9 mouse cellular contexts compared by ENCODE assay signal in genomic region chr14:33922771-33923167, GRCm38 (mm10). TPM values are rescaled to one million over a fixed set of nuclear protein-coding genes. Genes with fewer than 3 reads are reported as not detected.
A peak's percentile ranks its signal among the peaks of the same experiment; 100 is the strongest.
DNase-seq lines count a peak whose midpoint lies in the region; ATAC-seq lines count a peak whose summit lies in the region.
"Had no signal": no experiment of that assay in that cellular context is flagged by ENCODE, and none has a peak within 500 bp of the region (broad histone marks: within the 10 kb centered on the region; RNA-seq: fewer than 3 reads in every experiment).

No protein-coding gene starts in this region.

- H3K4me3 ChIP-seq in heart, embryonic 14.5 days (ENCODE audit: control insufficient read depth in 1 of 2, insufficient read depth in 1 of 2, low read depth in 1 of 2, low read length in 2 of 2): peak overlapping the region; percentile 42 to 64
- peak overlapping the region; percentile 68 for H3K4me3 ChIP-seq in embryonic facial prominence, embryonic 10.5 days
- H3K4me3 ChIP-seq in hindbrain, embryonic 12.5 days: peak overlapping the region; percentile 70
- peak overlapping the region; percentile 64 for H3K4me3 ChIP-seq in midbrain, embryonic 10.5 days

- no peak for DNase-seq in heart, postnatal 36 days
- DNase-seq in embryonic facial prominence, embryonic 10.5 days (ENCODE audit: low spot score): no peak
- DNase-seq in midbrain, embryonic 10.5 days (ENCODE audit: low spot score): no peak
- no peak for DNase-seq in yolk sac, embryonic 10.5 days (ENCODE audit: low spot score)
- no peak for DNase-seq in frontal cortex, postnatal 10 days (ENCODE audit: low spot score in 2 of 2)
- DNase-seq in gastrocnemius, postnatal 36 days: no peak

- intact Hi-C loops in heart, postnatal 36 days (cut with DNase I): no loop called here
- intact Hi-C loops in gastrocnemius, postnatal 36 days (cut with DNase I): no loop called here

- H3K4me2 ChIP-seq in heart, embryonic 14.5 days (ENCODE audit: low read length): peak overlapping the region; percentile 98
- peak overlapping the region; percentile 100 for H3K4me2 ChIP-seq in hindbrain, embryonic 12.5 days (replicated peaks)

- no peak overlapping the region; the same call in 1 of the 2 replicates for H3K9ac ChIP-seq in heart, embryonic 14.5 days (ENCODE audit: low read length)
- H3K9ac ChIP-seq in hindbrain, embryonic 12.5 days: peak overlapping the region; percentile 62; the same call in 1 of the 2 replicates

- peaks cover 80% of the 10 kb centered on the region for H3K27me3 ChIP-seq in heart, embryonic 14.5 days (ENCODE audit: control insufficient read depth, insufficient read depth, low read length)
- H3K27me3 ChIP-seq in embryonic facial prominence, embryonic 10.5 days (replicated peaks; ENCODE audit: low read depth, poor library complexity, severe bottlenecking): peaks cover 100% of the 10 kb centered on the region
- H3K27me3 ChIP-seq in hindbrain, embryonic 12.5 days: peaks cover 68% of the 10 kb centered on the region
- peaks cover 92% of the 10 kb centered on the region for H3K27me3 ChIP-seq in midbrain, embryonic 10.5 days (ENCODE audit: low read depth, poor library complexity, severe bottlenecking)

- H3K27ac ChIP-seq in heart, embryonic 14.5 days (replicated peaks in 1 of 2; ENCODE audit: control insufficient read depth in 1 of 2, insufficient read depth in 1 of 2, low read depth in 2 of 2, low read length in 2 of 2): no peak overlapping the region
- no peak overlapping the region; the same call in 1 of the 2 replicates for H3K27ac ChIP-seq in embryonic facial prominence, embryonic 10.5 days (replicated peaks)
- H3K27ac ChIP-seq in hindbrain, embryonic 12.5 days: no peak overlapping the region
- H3K27ac ChIP-seq in midbrain, embryonic 10.5 days (replicated peaks): no peak overlapping the region

- no peaks in the 10 kb centered on the region for H3K36me3 ChIP-seq in heart, embryonic 14.5 days (ENCODE audit: control insufficient read depth, insufficient read depth, low read length)
- no peaks in the 10 kb centered on the region for H3K36me3 ChIP-seq in embryonic facial prominence, embryonic 10.5 days (replicated peaks)
- H3K36me3 ChIP-seq in hindbrain, embryonic 12.5 days: no peaks in the 10 kb centered on the region
- H3K36me3 ChIP-seq in midbrain, embryonic 10.5 days: no peaks in the 10 kb centered on the region

- ATAC-seq in heart, embryonic 14.5 days (ENCODE audit: insufficient number of reproducible peaks, insufficient read depth, low FRiP score, low read depth): no peak
- ATAC-seq in hindbrain, embryonic 12.5 days (ENCODE audit: low FRiP score): no peak

- 18% methylated on average over 8 of the region's 8 CpGs for WGBS in heart, embryonic 14.5 days
- 7% methylated on average over 8 of the region's 8 CpGs for WGBS in embryonic facial prominence, embryonic 10.5 days
- WGBS in hindbrain, embryonic 12.5 days: 5% methylated on average over 8 of the region's 8 CpGs
- WGBS in midbrain, embryonic 10.5 days: 5% methylated on average over 8 of the region's 8 CpGs

- H3K9me3 ChIP-seq in heart, embryonic 14.5 days (ENCODE audit: control insufficient read depth, low read length): no peaks in the 10 kb centered on the region
- H3K9me3 ChIP-seq in embryonic facial prominence, embryonic 10.5 days: no peaks in the 10 kb centered on the region
- no peaks in the 10 kb centered on the region for H3K9me3 ChIP-seq in hindbrain, embryonic 12.5 days (replicated peaks)
- no peaks in the 10 kb centered on the region for H3K9me3 ChIP-seq in midbrain, embryonic 10.5 days (replicated peaks)

- H3K4me1 ChIP-seq in heart, embryonic 14.5 days (ENCODE audit: control insufficient read depth in 2 of 2, insufficient read depth in 2 of 2, low read length in 2 of 2): peaks cover 0 to 3% of the 10 kb centered on the region in 2 experiments; a peak in 1 of 4 replicates
- H3K4me1 ChIP-seq in embryonic facial prominence, embryonic 10.5 days: peaks cover 33% of the 10 kb centered on the region
- peaks cover 27% of the 10 kb centered on the region for H3K4me1 ChIP-seq in hindbrain, embryonic 12.5 days
- H3K4me1 ChIP-seq in midbrain, embryonic 10.5 days: peaks cover 48% of the 10 kb centered on the region

RNA-seq across cellular contexts. Expression of gene Gdf10, which starts 0.6 kb away (rescaled TPM):
- 0.93 and 2.7 TPM in 2 replicates for polyA plus RNA-seq in heart, embryonic 14.5 days (2014; fragmentation: Nextera tagmentation; extraction: Ambion mirVana)
- 1 to 10 TPM; 1.2 to 1.7 TPM for total RNA-seq in heart, postnatal 36 days (2021)
- polyA plus RNA-seq in embryonic facial prominence, embryonic 10.5 days (2016; fragmentation: Nextera tagmentation; extraction: Ambion mirVana): 0.83 and 0.92 TPM in 2 replicates
- polyA plus RNA-seq in hindbrain, embryonic 12.5 days (2016; fragmentation: Nextera tagmentation; extraction: Ambion mirVana): 17.8 and 23.7 TPM in 2 replicates
- 1.5 and 1.8 TPM in 2 replicates for polyA plus RNA-seq in midbrain, embryonic 10.5 days (2016; fragmentation: Nextera tagmentation; extraction: Ambion mirVana)
- total RNA-seq in gastrocnemius, postnatal 36 days (2021): 1 to 10 TPM; 1.5 to 2.5 TPM

RNA-seq across cellular contexts. Expression of gene Gdf2, which starts 18.1 kb away (rescaled TPM):
- 0.22 TPM in 1 of 2 replicates, not detected in the other for polyA plus RNA-seq in heart, embryonic 14.5 days (2014; fragmentation: Nextera tagmentation; extraction: Ambion mirVana)
- under 1 TPM; 0.16 to 0.19 TPM for total RNA-seq in heart, postnatal 36 days (2021)
- not detected in 2 replicates for polyA plus RNA-seq in embryonic facial prominence, embryonic 10.5 days (2016; fragmentation: Nextera tagmentation; extraction: Ambion mirVana)
- 0.06 TPM in 1 of 2 replicates, not detected in the other for polyA plus RNA-seq in hindbrain, embryonic 12.5 days (2016; fragmentation: Nextera tagmentation; extraction: Ambion mirVana)
- polyA plus RNA-seq in midbrain, embryonic 10.5 days (2016; fragmentation: Nextera tagmentation; extraction: Ambion mirVana): not detected in 2 replicates
- not detected for total RNA-seq in gastrocnemius, postnatal 36 days (2021)
- polyA plus RNA-seq: large intestine, adult 2 months had no signal

RNA-seq across cellular contexts. Expression of gene Rbp3, which starts 31.0 kb away (rescaled TPM):
- not detected in 2 replicates for polyA plus RNA-seq in heart, embryonic 14.5 days (2014; fragmentation: Nextera tagmentation; extraction: Ambion mirVana)
- total RNA-seq in heart, postnatal 36 days (2021): not detected
- polyA plus RNA-seq in embryonic facial prominence, embryonic 10.5 days (2016; fragmentation: Nextera tagmentation; extraction: Ambion mirVana): 0.05 TPM in 1 of 2 replicates, not detected in the other
- not detected in 2 replicates for polyA plus RNA-seq in hindbrain, embryonic 12.5 days (2016; fragmentation: Nextera tagmentation; extraction: Ambion mirVana)
- polyA plus RNA-seq in midbrain, embryonic 10.5 days (2016; fragmentation: Nextera tagmentation; extraction: Ambion mirVana): 0.07 TPM in 2 replicates
- total RNA-seq in gastrocnemius, postnatal 36 days (2021): not detected
- polyA plus RNA-seq: large intestine, adult 2 months had no signal

RNA-seq across cellular contexts. Expression of gene Zfp488, which starts 55.8 kb away (rescaled TPM):
- not detected in 2 replicates for polyA plus RNA-seq in heart, embryonic 14.5 days (2014; fragmentation: Nextera tagmentation; extraction: Ambion mirVana)
- total RNA-seq in heart, postnatal 36 days (2021): not detected
- 0.20 and 0.40 TPM in 2 replicates for polyA plus RNA-seq in embryonic facial prominence, embryonic 10.5 days (2016; fragmentation: Nextera tagmentation; extraction: Ambion mirVana)
- polyA plus RNA-seq in hindbrain, embryonic 12.5 days (2016; fragmentation: Nextera tagmentation; extraction: Ambion mirVana): 0.25 and 0.34 TPM in 2 replicates
- 0.06 and 0.09 TPM in 2 replicates for polyA plus RNA-seq in midbrain, embryonic 10.5 days (2016; fragmentation: Nextera tagmentation; extraction: Ambion mirVana)
- total RNA-seq in gastrocnemius, postnatal 36 days (2021): not detected
- polyA plus RNA-seq: large intestine, adult 2 months had no signal
